Mouse (Mus musculus) gastrocnemius, adult 2 months (tissue): ENCODE measurements around the gene Fam129b. TPM values are rescaled to one million over a fixed set of nuclear protein-coding genes. Genes with fewer than 3 reads are reported as not detected.

Experiments used
- DNase-seq: peaks from one replicate; pipeline ENCODE4 v3.0.0; 2022
- H3K27ac ChIP-seq: fragments of 200-600 bp; 2 replicates; pipeline ENCODE4 v1.8.1; 2022; ENCODE audit warnings: mild to moderate bottlenecking
- H3K4me3 ChIP-seq: fragments of 200-600 bp; 2 replicates; pipeline ENCODE4 v1.8.1; 2022; ENCODE audit warnings: mild to moderate bottlenecking, moderate library complexity
- CTCF ChIP-seq: fragments of 200-600 bp; IDR thresholded peaks from 2 replicates; pipeline ENCODE4 v1.8.1; 2022; ENCODE audit warnings: antibody characterized with exemption, mild to moderate bottlenecking, moderate library complexity
- intact Hi-C: fragments of 180-260 bp; cut with DNase I; formaldehyde crosslinking; loops from one replicate; pipeline ENCODE4 v1.15.1; 2025
- total RNA-seq, 2 experiments: library from RNA; stranded (reverse); gene quantifications; 2 replicates each; pipeline ENCODE4 v1.2.3; 2021

Fam129b gene
- total RNA-seq, 2 experiments from 2014 or later, result 4.8 to 7.2 TPM

- TF ChIP-seq CTCF, result no peak
- intact Hi-C loops, result no loop called here
- peak overlapping the region; percentile 89 for H3K27ac ChIP-seq
- DNase-seq, result no peak
- H3K4me3 ChIP-seq, result peak overlapping the region; percentile 61
These were observed 6.5 kb downstream of the Fam129b start for GRCm38 (mm10) chr2:32882283-32883043.

- H3K27ac ChIP-seq, result peak overlapping the region; percentile 89
- no peak overlapping the region for H3K4me3 ChIP-seq
- TF ChIP-seq CTCF, result no peak
- intact Hi-C loops, result no loop called here
- DNase-seq, result no peak
These were observed 8.8 kb downstream of the Fam129b start for GRCm38 (mm10) chr2:32884745-32885144.

GRCm38 (mm10) chr2:32888029-32888428 is 12.1 kb downstream of the Fam129b start:
- TF ChIP-seq CTCF, result no peak
- DNase-seq, result no peak
- intact Hi-C loops, result no loop called here
- H3K27ac ChIP-seq, result peak overlapping the region; percentile 53
- H3K4me3 ChIP-seq, result no peak overlapping the region

- intact Hi-C loops, result no loop called here
- H3K27ac ChIP-seq, result peak overlapping the region; percentile 53
- DNase-seq, result no peak
- H3K4me3 ChIP-seq, result no peak overlapping the region
- no peak for TF ChIP-seq CTCF
These were observed 12.6 kb downstream of the Fam129b start for GRCm38 (mm10) chr2:32888551-32888950.

- intact Hi-C loops, result no loop called here
- Histone ChIP-seq H3K4me3 (no peak overlapping the region), H3K27ac (peak overlapping the region; percentile 62; the same call in 1 of the 2 replicates)
- TF ChIP-seq CTCF, result no peak
- no peak for DNase-seq
These were observed 14.4 kb downstream of the Fam129b start for GRCm38 (mm10) chr2:32890280-32890679.

- DNase-seq, result no peak
- H3K4me3 ChIP-seq, result no peak overlapping the region
- H3K27ac ChIP-seq, result peak overlapping the region; percentile 58
- intact Hi-C loops, result no loop called here
- no peak for TF ChIP-seq CTCF
These were observed 15.4 kb downstream of the Fam129b start for GRCm38 (mm10) chr2:32891278-32891677.

GRCm38 (mm10) chr2:32892490-32892889 is 16.6 kb downstream of the Fam129b start:
- no peak for TF ChIP-seq CTCF
- Histone ChIP-seq H3K27ac (peak overlapping the region; percentile 35; the same call in 1 of the 2 replicates), H3K4me3 (no peak overlapping the region)
- no peak for DNase-seq
- intact Hi-C loops, result no loop called here

GRCm38 (mm10) chr2:32894097-32894496 is 18.2 kb downstream of the Fam129b start:
- Histone ChIP-seq H3K27ac (no peak overlapping the region; the same call in none of the 2 replicates), H3K4me3 (no peak overlapping the region)
- DNase-seq, result no peak
- TF ChIP-seq CTCF, result no peak
- intact Hi-C loops, result no loop called here

GRCm38 (mm10) chr2:32895606-32896106 is 19.7 kb downstream of the Fam129b start:
- intact Hi-C loops, result no loop called here
- Histone ChIP-seq H3K27ac (peak overlapping the region; percentile 71), H3K4me3 (no peak overlapping the region)
- no peak for TF ChIP-seq CTCF
- DNase-seq, result no peak

GRCm38 (mm10) chr2:32896507-32897147 is 20.7 kb downstream of the Fam129b start:
- Histone ChIP-seq H3K27ac (peak overlapping the region; percentile 71), H3K4me3 (peak overlapping the region; percentile 4; the same call in 1 of the 2 replicates)
- TF ChIP-seq CTCF, result no peak
- intact Hi-C loops, result no loop called here
- DNase-seq, result no peak

GRCm38 (mm10) chr2:32898983-32899382 is 23.1 kb downstream of the Fam129b start:
- 0 out of 2 replicates have a peak overlapping the region, but pooled peaks have one; percentile 2 for H3K27ac ChIP-seq
- H3K4me3 ChIP-seq, result no peak overlapping the region
- intact Hi-C loops, result no loop called here
- DNase-seq, result no peak
- no peak for TF ChIP-seq CTCF

GRCm38 (mm10) chr2:32902126-32902525 is 26.2 kb downstream of the Fam129b start:
- intact Hi-C loops, result no loop called here
- no peak for TF ChIP-seq CTCF
- no peak for DNase-seq
- Histone ChIP-seq H3K4me3 (no peak overlapping the region), H3K27ac (no peak overlapping the region)

- TF ChIP-seq CTCF, result no peak
- H3K27ac ChIP-seq, result 0 out of 2 replicates have a peak overlapping the region, but pooled peaks have one; percentile 4
- no peak overlapping the region for H3K4me3 ChIP-seq
- no peak for DNase-seq
- intact Hi-C loops, result no loop called here
These were observed 27.6 kb downstream of the Fam129b start for GRCm38 (mm10) chr2:32903470-32903869.
